Mouse (Mus musculus): ENCODE data around the gene Nck2. TPM values are rescaled to one million over a fixed set of nuclear protein-coding genes. Genes with fewer than 3 reads are reported as not detected.

The Nck2 gene
- 9.4 and 21.0 TPM in 2 replicates for polyA plus RNA-seq (2011; ENCODE audit: insufficient read depth, insufficient read length, low replicate concordance, missing spikeins)

- Histone ChIP-seq H3K27ac (ENCODE audit: control insufficient read depth, insufficient read depth, low read depth, low read length, poor library complexity) (peak within 1 kb of the TSS; percentile 56; the same call in 1 of the 2 replicates), H3K4me1 (ENCODE audit: control insufficient read depth, insufficient read depth, low read length) (no peaks in the 10 kb centered on the region; the same call in 1 of the 2 replicates)
- 36% methylated on average over 9 of the region's 9 CpGs for WGBS
Observed at GRCm38 (mm10) chr1:43444531-43444930, at the start of gene Nck2. Nck2 (plus strand) TSS chr1:43444579.

GRCm38 (mm10) chr1:43395040-43395439, 49.3 kb upstream of the Nck2 start:
- 83% methylated on average over 2 of the region's 2 CpGs for WGBS
- Histone ChIP-seq H3K27ac (ENCODE audit: control insufficient read depth, insufficient read depth, low read depth, low read length, poor library complexity) (no peak overlapping the region), H3K4me1 (ENCODE audit: control insufficient read depth, insufficient read depth, low read length) (no peaks in the 10 kb centered on the region), H3K4me3 (replicated peaks; ENCODE audit: control insufficient read depth, low read depth, low read length) (no peak overlapping the region)
- TF ChIP-seq POLR2A (IDR thresholded peaks at IDR 0.05; ENCODE audit: borderline replicate concordance, control insufficient read depth, low read depth, low read length) (no peak), CTCF (IDR thresholded peaks at IDR 0.05; ENCODE audit: control insufficient read depth, insufficient read depth, low read length) (no peak)

More at GRCm38 (mm10) chr1:43444531-43444930, at the start of gene Nck2:
- no peak for TF ChIP-seq POLR2A (IDR thresholded peaks at IDR 0.05; ENCODE audit: borderline replicate concordance, control insufficient read depth, low read depth, low read length)
- TF ChIP-seq CTCF (IDR thresholded peaks at IDR 0.05; ENCODE audit: control insufficient read depth, insufficient read depth, low read length): no peak
- peak within 1 kb of the TSS; percentile 55 for H3K4me3 ChIP-seq (replicated peaks; ENCODE audit: control insufficient read depth, low read depth, low read length)

- no peak overlapping the region for H3K4me3 ChIP-seq (replicated peaks; ENCODE audit: control insufficient read depth, low read depth, low read length)
- H3K27ac ChIP-seq (ENCODE audit: control insufficient read depth, insufficient read depth, low read depth, low read length, poor library complexity): no peak overlapping the region
- 70% methylated on average over 1 of the region's 1 CpGs for WGBS
- TF ChIP-seq POLR2A (IDR thresholded peaks at IDR 0.05; ENCODE audit: borderline replicate concordance, control insufficient read depth, low read depth, low read length) (no peak), CTCF (IDR thresholded peaks at IDR 0.05; ENCODE audit: control insufficient read depth, insufficient read depth, low read length) (no peak)
- no peaks in the 10 kb centered on the region for H3K4me1 ChIP-seq (ENCODE audit: control insufficient read depth, insufficient read depth, low read length)
Observed at GRCm38 (mm10) chr1:43395799-43396198, 48.6 kb upstream of the Nck2 start.

- no peak for TF ChIP-seq CTCF (IDR thresholded peaks at IDR 0.05; ENCODE audit: control insufficient read depth, insufficient read depth, low read length)
- no peak for TF ChIP-seq POLR2A (IDR thresholded peaks at IDR 0.05; ENCODE audit: borderline replicate concordance, control insufficient read depth, low read depth, low read length)
- WGBS: 81% methylated on average over 5 of the region's 5 CpGs
Observed at GRCm38 (mm10) chr1:43396522-43396921, 47.9 kb upstream of the Nck2 start.

GRCm38 (mm10) chr1:43397096-43397495, 47.3 kb upstream of the Nck2 start:
- Histone ChIP-seq H3K4me1 (ENCODE audit: control insufficient read depth, insufficient read depth, low read length) (no peaks in the 10 kb centered on the region), H3K27ac (ENCODE audit: control insufficient read depth, insufficient read depth, low read depth, low read length, poor library complexity) (no peak overlapping the region), H3K4me3 (replicated peaks; ENCODE audit: control insufficient read depth, low read depth, low read length) (no peak overlapping the region)
- WGBS: 80% methylated on average over 2 of the region's 2 CpGs
- TF ChIP-seq POLR2A (IDR thresholded peaks at IDR 0.05; ENCODE audit: borderline replicate concordance, control insufficient read depth, low read depth, low read length) (no peak), CTCF (IDR thresholded peaks at IDR 0.05; ENCODE audit: control insufficient read depth, insufficient read depth, low read length) (no peak)

More at GRCm38 (mm10) chr1:43396522-43396921, 47.9 kb upstream of the Nck2 start:
- Histone ChIP-seq H3K4me3 (replicated peaks; ENCODE audit: control insufficient read depth, low read depth, low read length) (no peak overlapping the region), H3K27ac (ENCODE audit: control insufficient read depth, insufficient read depth, low read depth, low read length, poor library complexity) (no peak overlapping the region), H3K4me1 (ENCODE audit: control insufficient read depth, insufficient read depth, low read length) (no peaks in the 10 kb centered on the region)

- Histone ChIP-seq H3K27ac (ENCODE audit: control insufficient read depth, insufficient read depth, low read depth, low read length, poor library complexity) (no peak overlapping the region), H3K4me1 (ENCODE audit: control insufficient read depth, insufficient read depth, low read length) (no peaks in the 10 kb centered on the region; the same call in 1 of the 2 replicates), H3K4me3 (replicated peaks; ENCODE audit: control insufficient read depth, low read depth, low read length) (no peak overlapping the region)
- WGBS: 87% methylated on average over 10 of the region's 10 CpGs
- TF ChIP-seq POLR2A (IDR thresholded peaks at IDR 0.05; ENCODE audit: borderline replicate concordance, control insufficient read depth, low read depth, low read length) (no peak), CTCF (IDR thresholded peaks at IDR 0.05; ENCODE audit: control insufficient read depth, insufficient read depth, low read length) (no peak)
Observed at GRCm38 (mm10) chr1:43398738-43399601, 45.4 kb upstream of the Nck2 start.

GRCm38 (mm10) chr1:43399602-43400216, 44.7 kb upstream of the Nck2 start:
- TF ChIP-seq CTCF (IDR thresholded peaks at IDR 0.05; ENCODE audit: control insufficient read depth, insufficient read depth, low read length): no peak
- no peak for TF ChIP-seq POLR2A (IDR thresholded peaks at IDR 0.05; ENCODE audit: borderline replicate concordance, control insufficient read depth, low read depth, low read length)
- WGBS: 66% methylated on average over 8 of the region's 8 CpGs
- Histone ChIP-seq H3K4me1 (ENCODE audit: control insufficient read depth, insufficient read depth, low read length) (no peaks in the 10 kb centered on the region; the same call in 1 of the 2 replicates), H3K27ac (ENCODE audit: control insufficient read depth, insufficient read depth, low read depth, low read length, poor library complexity) (no peak overlapping the region), H3K4me3 (replicated peaks; ENCODE audit: control insufficient read depth, low read depth, low read length) (no peak overlapping the region)

- Histone ChIP-seq H3K4me1 (ENCODE audit: control insufficient read depth, insufficient read depth, low read length) (no peaks in the 10 kb centered on the region; the same call in 1 of the 2 replicates), H3K4me3 (replicated peaks; ENCODE audit: control insufficient read depth, low read depth, low read length) (no peak overlapping the region), H3K27ac (ENCODE audit: control insufficient read depth, insufficient read depth, low read depth, low read length, poor library complexity) (no peak overlapping the region)
- 73% methylated on average over 3 of the region's 3 CpGs for WGBS
- TF ChIP-seq POLR2A (IDR thresholded peaks at IDR 0.05; ENCODE audit: borderline replicate concordance, control insufficient read depth, low read depth, low read length) (no peak), CTCF (IDR thresholded peaks at IDR 0.05; ENCODE audit: control insufficient read depth, insufficient read depth, low read length) (no peak)
Observed at GRCm38 (mm10) chr1:43400655-43401054, 43.7 kb upstream of the Nck2 start.

Measured in bone marrow, adult 2 months (tissue).